Comparison of ENCODE assay signal across 28 mouse cellular contexts in the genomic region with DNA sequence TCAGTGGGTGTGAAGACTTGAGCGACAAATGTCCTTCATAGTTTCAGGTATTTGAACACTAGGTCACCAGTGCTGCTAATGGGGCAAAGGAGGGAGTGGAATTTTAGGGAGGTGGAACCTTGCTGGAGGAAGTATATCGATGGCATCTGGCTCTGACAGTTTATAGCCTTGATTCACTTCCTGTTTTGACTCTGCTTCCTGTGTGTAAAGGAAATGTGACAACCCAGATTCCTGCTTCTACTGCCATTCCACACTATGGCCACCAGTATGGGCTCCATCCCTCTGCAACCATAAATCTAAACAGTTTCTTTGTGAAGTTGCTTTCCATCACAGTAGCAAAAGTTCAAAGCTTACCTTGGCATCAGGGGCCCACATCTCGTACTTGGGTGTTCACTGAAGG. TPM values are rescaled to one million over a fixed set of nuclear protein-coding genes. Genes with fewer than 3 reads are reported as not detected.
"Had no signal": no experiment of that assay in that cellular context is flagged by ENCODE, and none has a peak within 500 bp of the region (broad histone marks: within the 10 kb centered on the region; RNA-seq: fewer than 3 reads in every experiment).

No protein-coding gene starts in this region.

- H3K9me3 ChIP-seq: kidney, embryonic 15.5 days; liver, embryonic 13.5 days; neural tube, embryonic 12.5 days; neural tube, embryonic 15.5 days had no signal

- H3K9ac ChIP-seq: kidney, embryonic 15.5 days; liver, embryonic 13.5 days; neural tube, embryonic 12.5 days; neural tube, embryonic 15.5 days had no signal

- H3K4me2 ChIP-seq: kidney, embryonic 15.5 days; liver, embryonic 13.5 days; midbrain, embryonic 11.5 days; neural tube, embryonic 12.5 days; neural tube, embryonic 15.5 days had no signal

- DNase-seq: kidney, adult 8-10 months; kidney, postnatal 10 days; kidney, postnatal 36 days; layer of hippocampus, postnatal 36 days; liver, embryonic 13.5 days; lung, adult 2 months; lung, postnatal 14 days; midbrain, embryonic 14.5 days; right cerebral cortex, adult 18-20 months; right cerebral cortex, postnatal 14 days; right cerebral cortex, postnatal 4 days; thymus, adult 2 months; thymus, postnatal 14 days; thymus, postnatal 4 days had no signal

- H3K27me3 ChIP-seq: kidney, embryonic 15.5 days; liver, embryonic 13.5 days; neural tube, embryonic 12.5 days; neural tube, embryonic 15.5 days had no signal

- H3K36me3 ChIP-seq: kidney, embryonic 15.5 days; liver, embryonic 13.5 days; neural tube, embryonic 12.5 days; neural tube, embryonic 15.5 days had no signal

- H3K4me3 ChIP-seq: kidney, embryonic 15.5 days; left cerebral cortex, adult 2 months; liver, embryonic 13.5 days; neural tube, embryonic 12.5 days; neural tube, embryonic 15.5 days had no signal

- H3K27ac ChIP-seq: kidney, embryonic 15.5 days; left cerebral cortex, adult 2 months; liver, embryonic 13.5 days; macrophage; neural tube, embryonic 12.5 days; neural tube, embryonic 15.5 days; stomach, postnatal 0 days had no signal

- H3K4me1 ChIP-seq: kidney, embryonic 15.5 days; liver, embryonic 13.5 days; neural tube, embryonic 12.5 days; neural tube, embryonic 15.5 days had no signal

RNA-seq across cellular contexts. Expression of a gene that starts 17.9 kb away (rescaled TPM):
- total RNA-seq: liver, adult 2 months; megakaryocyte-erythroid progenitor cell, adult 5-6 weeks had no signal
- polyA plus RNA-seq: kidney, embryonic 15.5 days; limb, embryonic 11.5 days; limb, embryonic 14.5 days; liver, adult 2 months; liver, embryonic 13.5 days; liver, embryonic 16.5 days; lung, adult 2 months; lung, embryonic 16.5 days; macrophage; midbrain, embryonic 11.5 days; midbrain, embryonic 14.5 days; neural tube, embryonic 12.5 days; stomach, embryonic 14.5 days; stomach, postnatal 0 days; thymus, adult 2 months had no signal
